Mouse (Mus musculus) heart, adult 2 months (tissue): Measurements from ENCODE around the gene B430306N03Rik.

Experiments
- CTCF ChIP-seq: fragments of 200-600 bp; IDR thresholded peaks from 2 replicates; pipeline ENCODE4 v1.8.1; 2022; ENCODE audit warnings: antibody characterized with exemption, mild to moderate bottlenecking, moderate library complexity
- POLR2A ChIP-seq: fragments of 200-500 bp; IDR thresholded peaks from 2 replicates; pipeline ENCODE4 v1.6.1; 2011; ENCODE audit warnings: mild to moderate bottlenecking, low read depth, low read length, control low read depth; ENCODE audit not compliant: insufficient read depth

DNA sequence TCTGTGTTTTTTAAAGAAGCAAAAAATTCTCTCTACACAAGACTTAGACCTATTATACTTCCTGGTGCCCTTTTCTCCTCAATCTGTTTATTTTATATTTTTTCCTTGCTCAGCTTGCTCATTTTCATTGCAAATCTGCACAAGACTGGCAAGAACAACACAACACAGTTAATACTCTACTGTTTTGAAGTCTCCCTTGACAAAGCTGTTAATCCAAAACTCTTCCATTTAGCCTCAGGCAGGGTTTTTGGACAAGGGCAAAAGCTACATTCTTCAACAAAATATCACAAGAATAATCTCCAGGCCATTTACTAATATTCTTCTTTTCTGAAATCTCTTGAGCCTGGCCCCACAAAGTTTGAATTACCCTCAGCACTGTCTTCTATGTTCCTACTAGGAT lies 55.7 kb downstream of the B430306N03Rik start:
- TF ChIP-seq POLR2A (no peak), CTCF (no peak)
